12 mouse cellular contexts compared by ENCODE assay signal in the genomic region with DNA sequence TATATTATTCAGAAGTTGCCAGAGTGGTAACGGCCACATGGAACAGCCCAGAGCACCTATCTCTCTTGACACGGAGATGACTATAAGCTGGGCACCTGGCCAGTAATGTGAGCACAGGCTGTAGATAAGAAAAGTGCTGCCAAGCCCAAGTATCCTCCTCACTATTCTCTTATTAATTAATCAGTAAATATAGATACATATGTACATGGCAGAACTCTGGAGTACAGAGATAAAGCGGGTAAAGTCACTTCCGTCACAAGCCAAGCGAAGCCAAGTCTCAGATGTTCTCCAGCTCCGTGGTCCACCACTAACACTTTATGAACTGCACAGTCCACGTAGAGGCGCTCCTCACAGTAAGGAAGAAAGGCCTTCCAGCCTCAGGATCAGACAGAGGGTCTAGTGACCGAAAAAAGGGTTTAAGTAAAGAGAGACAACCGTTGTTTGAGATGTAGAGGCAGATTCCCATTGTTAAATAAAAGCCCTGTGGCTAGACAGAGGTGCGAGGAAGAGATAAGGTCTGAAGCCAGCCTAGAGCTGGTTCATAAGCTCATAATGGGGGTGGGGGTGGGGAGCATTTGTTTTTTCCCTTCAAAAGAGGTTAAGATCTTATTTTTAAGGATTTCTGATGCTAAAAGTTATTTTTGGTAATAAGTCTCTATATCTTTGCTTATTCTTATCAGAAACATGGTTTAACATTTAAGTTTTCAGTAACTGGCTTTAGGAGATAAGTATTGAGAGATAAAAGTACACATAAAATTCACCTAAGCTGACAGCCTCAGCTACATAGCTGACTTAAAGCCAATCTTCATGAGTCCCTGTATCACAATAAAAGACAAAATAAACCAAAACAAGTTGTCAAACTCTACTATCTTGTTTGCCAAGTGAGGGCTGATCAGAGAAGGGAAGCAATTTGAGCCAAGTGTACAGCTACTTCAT.
A peak's percentile ranks its signal among the peaks of the same experiment; 100 is the strongest.
DNase-seq lines count a peak whose midpoint lies in the region; ATAC-seq and TF ChIP-seq lines count a peak whose summit lies in the region.
"Had no signal": no experiment of that assay in that cellular context is flagged by ENCODE, and none has a peak within 500 bp of the region (broad histone marks: within the 10 kb centered on the region; RNA-seq: fewer than 3 reads in every experiment).

No protein-coding gene starts in this region.

- no peak for TF ChIP-seq CTCF in forebrain, postnatal 0 days (IDR thresholded peaks at IDR 0.05; ENCODE audit: low read depth)

- peak overlapping the region; percentile 49 for H3K9ac ChIP-seq in liver, embryonic 16.5 days (ENCODE audit: low read depth, low read length)
- no peak overlapping the region for H3K9ac ChIP-seq in forebrain, postnatal 0 days
- H3K9ac ChIP-seq: embryonic facial prominence, embryonic 13.5 days had no signal

- no peaks in the 10 kb centered on the region for H3K9me3 ChIP-seq in liver, embryonic 16.5 days (replicated peaks; ENCODE audit: control insufficient read depth, low read length)
- H3K9me3 ChIP-seq in forebrain, postnatal 0 days (ENCODE audit: low read length), result no peaks in the 10 kb centered on the region
- H3K9me3 ChIP-seq: embryonic facial prominence, embryonic 13.5 days had no signal

- H3K27ac ChIP-seq in liver, embryonic 16.5 days (ENCODE audit: low read length), result peak overlapping the region; percentile 90
- H3K27ac ChIP-seq in forebrain, postnatal 0 days (ENCODE audit: low read depth, low read length), result no peak overlapping the region
- H3K27ac ChIP-seq: embryonic facial prominence, embryonic 13.5 days; left cerebral cortex, adult 2 months had no signal

- peak overlapping the region; percentile 45 for H3K4me3 ChIP-seq in liver, embryonic 16.5 days (ENCODE audit: low read depth, low read length)
- no peak overlapping the region for H3K4me3 ChIP-seq in forebrain, postnatal 0 days (ENCODE audit: low read depth, low read length)
- H3K4me3 ChIP-seq: embryonic facial prominence, embryonic 13.5 days; left cerebral cortex, adult 2 months had no signal

- peaks cover 67% of the 10 kb centered on the region for H3K4me1 ChIP-seq in liver, embryonic 16.5 days (ENCODE audit: control insufficient read depth, low read depth, low read length)
- H3K4me1 ChIP-seq in forebrain, postnatal 0 days (ENCODE audit: insufficient read depth), result no peaks in the 10 kb centered on the region

- H3K4me2 ChIP-seq in liver, embryonic 16.5 days (ENCODE audit: low read depth, low read length), result peak overlapping the region; percentile 70
- no peak overlapping the region for H3K4me2 ChIP-seq in forebrain, postnatal 0 days (ENCODE audit: low read depth)
- H3K4me2 ChIP-seq: embryonic facial prominence, embryonic 13.5 days had no signal

- peak; percentile 16 for DNase-seq in adrenal gland, postnatal 14 days
- no peak for DNase-seq in adrenal gland, adult 2 months
- DNase-seq in testis, postnatal 10 days (ENCODE audit: low spot score), result peak; percentile 57
- DNase-seq in testis, postnatal 14 days (ENCODE audit: low spot score), result no peak
- DNase-seq in forebrain, postnatal 0 days, result no peak
- DNase-seq in kidney, adult 11 months, result no peak
- DNase-seq: gastrocnemius, postnatal 10 days; right cerebral cortex, postnatal 14 days had no signal

- no peaks in the 10 kb centered on the region for H3K27me3 ChIP-seq in liver, embryonic 16.5 days (ENCODE audit: control insufficient read depth, insufficient read depth, low read depth, low read length)
- no peaks in the 10 kb centered on the region for H3K27me3 ChIP-seq in forebrain, postnatal 0 days (ENCODE audit: insufficient read depth, low read length)

- H3K36me3 ChIP-seq in liver, embryonic 16.5 days (ENCODE audit: control insufficient read depth, insufficient read depth), result peaks cover 4% of the 10 kb centered on the region; the same call in 1 of the 2 replicates
- H3K36me3 ChIP-seq in forebrain, postnatal 0 days (ENCODE audit: insufficient read depth), result no peaks in the 10 kb centered on the region
- H3K36me3 ChIP-seq: embryonic facial prominence, embryonic 13.5 days had no signal

- ATAC-seq in liver, embryonic 16.5 days (ENCODE audit: low read depth), result peak; percentile 93
- no peak for ATAC-seq in megakaryocyte, adult 5-6 weeks (ENCODE audit: poor library complexity, severe bottlenecking)
- no peak for ATAC-seq in forebrain, postnatal 0 days

- 17% methylated on average over 11 of the region's 11 CpGs for WGBS in liver, embryonic 16.5 days (ENCODE audit: insufficient replicate concordance)
- WGBS in forebrain, postnatal 0 days, result 75% methylated on average over 11 of the region's 11 CpGs

Comparison
In these comparisons a context has a peak if more than half of its experiments do, and no peak if none do; other contexts are left out.
1. DNase-seq: peak in adrenal gland, postnatal 14 days (single experiment) and testis, postnatal 10 days (single experiment); none in adrenal gland, adult 2 months (single experiment), testis, postnatal 14 days (single experiment), forebrain, postnatal 0 days (single experiment) and kidney, adult 11 months (single experiment).